7 mouse cellular contexts compared by ENCODE assay signal in the genomic region with DNA sequence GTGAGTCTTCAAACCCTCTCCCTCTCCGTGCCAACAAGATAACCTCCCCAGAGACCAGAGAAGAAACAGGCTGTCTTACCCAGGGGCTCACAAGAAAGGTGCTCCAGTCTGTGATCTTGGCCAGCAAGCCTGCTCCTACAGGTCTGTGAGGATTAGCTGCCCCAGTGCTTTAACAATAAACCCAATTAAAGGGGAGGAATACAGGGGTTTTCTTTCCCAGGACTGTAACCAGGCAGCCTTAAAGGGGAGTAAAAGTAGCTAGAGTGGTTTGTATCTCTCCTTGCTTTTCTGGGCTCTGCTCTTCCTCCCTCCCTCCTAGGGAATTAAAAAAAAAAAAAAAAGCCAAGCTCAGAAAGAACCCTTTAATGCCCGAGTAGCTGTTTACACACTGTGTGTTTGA. TPM values are rescaled to one million over a fixed set of nuclear protein-coding genes. Genes with fewer than 3 reads are reported as not detected.
A peak's percentile ranks its signal among the peaks of the same experiment; 100 is the strongest.
DNase-seq lines count a peak whose midpoint lies in the region; ATAC-seq lines count a peak whose summit lies in the region.

A gene (minus strand): TSS at position 203 of the 400 bp plus-strand sequence.

- peak within 1 kb of the TSS; percentile 49 for H3K4me3 ChIP-seq in embryonic facial prominence, embryonic 15.5 days (replicated peaks)
- peak within 1 kb of the TSS; percentile 45 for H3K4me3 ChIP-seq in intestine, embryonic 16.5 days (ENCODE audit: low read length)

- ATAC-seq in embryonic facial prominence, embryonic 15.5 days (ENCODE audit: insufficient number of reproducible peaks, low FRiP score, low TSS enrichment, low read depth), result peak; percentile 80
- peak; percentile 82 for ATAC-seq in intestine, embryonic 16.5 days

- no peaks in the 10 kb centered on the region for H3K36me3 ChIP-seq in embryonic facial prominence, embryonic 15.5 days
- H3K36me3 ChIP-seq in intestine, embryonic 16.5 days (ENCODE audit: control insufficient read depth, insufficient read depth, low read length), result no peaks in the 10 kb centered on the region

- H3K9ac ChIP-seq in embryonic facial prominence, embryonic 15.5 days, result peak within 1 kb of the TSS; percentile 34
- H3K9ac ChIP-seq in intestine, embryonic 16.5 days (ENCODE audit: low read depth, low read length), result peak within 1 kb of the TSS; percentile 38

- no peaks in the 10 kb centered on the region for H3K9me3 ChIP-seq in embryonic facial prominence, embryonic 15.5 days (replicated peaks)
- H3K9me3 ChIP-seq in intestine, embryonic 16.5 days (ENCODE audit: control insufficient read depth, low read length), result no peaks in the 10 kb centered on the region

- no peaks in the 10 kb centered on the region for H3K27me3 ChIP-seq in embryonic facial prominence, embryonic 15.5 days
- H3K27me3 ChIP-seq in intestine, embryonic 16.5 days (replicated peaks; ENCODE audit: control insufficient read depth, insufficient read depth, low read length), result no peaks in the 10 kb centered on the region

- 0 out of 2 replicates have a peak within 1 kb of the TSS, but pooled peaks have one; percentile 7 for H3K27ac ChIP-seq in embryonic facial prominence, embryonic 15.5 days (replicated peaks)
- no peak within 1 kb of the TSS for H3K27ac ChIP-seq in intestine, embryonic 16.5 days (ENCODE audit: low read length)

- H3K4me1 ChIP-seq in embryonic facial prominence, embryonic 15.5 days, result peaks cover 31% of the 10 kb centered on the region
- H3K4me1 ChIP-seq in intestine, embryonic 16.5 days (ENCODE audit: control insufficient read depth, insufficient read depth, low read length), result 0 out of 2 replicates have a peak, but pooled peaks cover 6% of the 10 kb centered on the region

- H3K4me2 ChIP-seq in embryonic facial prominence, embryonic 15.5 days (replicated peaks), result peak within 1 kb of the TSS; percentile 54
- peak within 1 kb of the TSS; percentile 50 for H3K4me2 ChIP-seq in intestine, embryonic 16.5 days (ENCODE audit: low read depth, low read length)

- DNase-seq in lung, postnatal 10 days, result peak; percentile 59
- DNase-seq in lung, postnatal 25 days (ENCODE audit: low spot score), result no peak
- peak; percentile 80 for DNase-seq in mesoderm, embryonic 11.5 days (ENCODE audit: low read depth, low spot score)
- DNase-seq in natural killer cell, adult 2 months (ENCODE audit: low spot score in 2 of 2), result no peak
- DNase-seq in adrenal gland, postnatal 4 days (ENCODE audit: low spot score in 2 of 2), result no peak

- 2% methylated on average over 2 of the region's 2 CpGs for WGBS in embryonic facial prominence, embryonic 15.5 days
- WGBS in intestine, embryonic 16.5 days, result 6% methylated on average over 2 of the region's 2 CpGs

RNA-seq across cellular contexts. Expression of the gene that starts here (rescaled TPM):
- polyA plus RNA-seq in embryonic facial prominence, embryonic 15.5 days (2015; fragmentation: Nextera tagmentation; extraction: Ambion mirVana), result 14.6 and 15.4 TPM in 2 replicates
- polyA plus RNA-seq in intestine, embryonic 16.5 days (2015; fragmentation: Nextera tagmentation; extraction: Ambion mirVana), result 4.7 and 5.2 TPM in 2 replicates
- 1 to 10 TPM; 1.8 to 3.6 TPM for total RNA-seq in adrenal gland, postnatal 4 days (2021)

Comparison
In these comparisons a context has a peak if more than half of its experiments do, and no peak if none do; other contexts are left out.
1. DNase-seq: peak in lung, postnatal 10 days (single experiment) and mesoderm, embryonic 11.5 days (single experiment); none in lung, postnatal 25 days (single experiment), natural killer cell, adult 2 months (0 of 2) and adrenal gland, postnatal 4 days (0 of 2).